Mouse (Mus musculus): Measurements from ENCODE around the gene Gigyf1.

DNA sequence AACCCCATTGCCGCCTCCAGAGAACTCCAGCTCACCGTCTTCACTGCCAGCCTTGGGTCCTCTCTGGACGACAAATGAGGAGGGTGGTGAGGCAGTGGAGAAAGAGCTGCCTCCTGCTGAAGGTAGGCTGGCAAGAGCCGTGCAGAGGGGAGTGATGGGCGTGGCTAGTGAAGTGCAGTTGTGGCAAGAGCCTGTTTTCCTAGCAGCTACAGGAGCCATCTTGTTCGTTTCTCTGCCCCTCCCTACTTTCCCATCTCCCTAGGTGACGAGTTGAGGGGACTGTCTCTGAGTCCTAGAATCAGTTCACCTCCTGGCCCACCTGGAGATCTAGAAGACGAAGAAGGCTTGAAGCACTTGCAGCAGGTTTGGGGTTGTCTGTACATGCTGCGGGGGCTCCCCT lies 3.5 kb downstream of the Gigyf1 start:
- no peak for TF ChIP-seq POLR2A (IDR thresholded peaks at IDR 0.05; ENCODE audit: low read depth, low read length)
- no peak for TF ChIP-seq CTCF (IDR thresholded peaks at IDR 0.05; ENCODE audit: extremely low read depth, insufficient read length, insufficient replicate concordance, low read depth, low read length)
